Mouse (Mus musculus) stomach, postnatal 0 days (tissue): ENCODE measurements around the gene Mroh7. TPM values are rescaled to one million over a fixed set of nuclear protein-coding genes. Genes with fewer than 3 reads are reported as not detected.
A peak's percentile ranks its signal among the peaks of the same experiment; 100 is the strongest.
"Not testable (repeated sequence)": the region's sequence is repeated elsewhere in the genome, so short reads cannot be mapped to it uniquely, and the experiment has no call there.

ENCODE experiments used
- ATAC-seq: fragments of 200-750 bp; cut with Nextera tagmentation; 2 replicates; pipeline ENCODE4 v1.8.0; 2017; ENCODE audit not compliant: low FRiP score, low TSS enrichment
- DNase-seq: peaks from one replicate; pipeline ENCODE4 v3.0.0-alpha.2; 2016; ENCODE audit warnings: low spot score
- H3K27ac ChIP-seq: fragments of 300-500 bp; sonication (generic); replicated peaks from 2 replicates; pipeline ENCODE4 v1.5.1; 2014; ENCODE audit warnings: mild to moderate bottlenecking, control low read depth
- H3K27me3 ChIP-seq: fragments of 300-500 bp; sonication (generic); 2 replicates; pipeline ENCODE4 v1.6.1; 2014; ENCODE audit warnings: low read length; ENCODE audit not compliant: control insufficient read depth, insufficient read depth
- H3K36me3 ChIP-seq: fragments of 300-500 bp; sonication (generic); 2 replicates; pipeline ENCODE4 v1.6.1; 2014; ENCODE audit warnings: low read length, mixed read lengths; ENCODE audit not compliant: control insufficient read depth, insufficient read depth
- H3K4me1 ChIP-seq: fragments of 300-500 bp; sonication (generic); replicated peaks from 2 replicates; pipeline ENCODE4 v1.6.1; 2014; ENCODE audit warnings: antibody characterized with exemption; ENCODE audit not compliant: control insufficient read depth, insufficient read depth
- H3K4me2 ChIP-seq: fragments of 300-500 bp; sonication (generic); replicated peaks from 2 replicates; pipeline ENCODE4 v1.6.1; 2014; ENCODE audit warnings: low read depth, mild to moderate bottlenecking, control low read depth, moderate library complexity
- H3K4me3 ChIP-seq: fragments of 300-500 bp; sonication (generic); 2 replicates; pipeline ENCODE4 v1.5.1; 2014; ENCODE audit warnings: low read depth, low read length, control low read depth
- H3K9ac ChIP-seq: fragments of 300-500 bp; sonication (generic); 2 replicates; pipeline ENCODE4 v1.6.1; 2014; ENCODE audit warnings: mild to moderate bottlenecking, low read length, control low read depth, mixed read lengths
- H3K9me3 ChIP-seq: fragments of 300-500 bp; sonication (generic); 2 replicates; pipeline ENCODE4 v1.6.1; 2016; ENCODE audit warnings: low read length; ENCODE audit not compliant: control insufficient read depth
- CTCF ChIP-seq: IDR thresholded peaks from 2 replicates; pipeline ENCODE4 v1.5.1; 2016; ENCODE audit warnings: antibody characterized with exemption, low read depth, mild to moderate bottlenecking, moderate library complexity
- EP300 ChIP-seq: optimal IDR thresholded peaks from 2 replicates; pipeline ENCODE3; 2016; ENCODE audit warnings: antibody characterized with exemption
- WGBS: fragments of 180-500 bp; shearing (Covaris S2); extraction: QIAGEN DNeasy Blood & Tissue Kit; methylation state at CpG from one replicate; pipeline ENCODE4 v1.1.7; 2014; 5-methylcytosine and 5-hydroxymethylcytosine counted together
- polyA plus RNA-seq: library from polyadenylated mRNA; unstranded; fragments of >200 nt; fragmentation: Nextera tagmentation; extraction: Ambion mirVana; gene quantifications from 2 replicates; pipeline ENCODE4 v1.2.1, GENCODE M21; 2015

Mroh7 gene
- polyA plus RNA-seq, 1 experiment from 2014 or later, result 0.15 TPM

DNA sequence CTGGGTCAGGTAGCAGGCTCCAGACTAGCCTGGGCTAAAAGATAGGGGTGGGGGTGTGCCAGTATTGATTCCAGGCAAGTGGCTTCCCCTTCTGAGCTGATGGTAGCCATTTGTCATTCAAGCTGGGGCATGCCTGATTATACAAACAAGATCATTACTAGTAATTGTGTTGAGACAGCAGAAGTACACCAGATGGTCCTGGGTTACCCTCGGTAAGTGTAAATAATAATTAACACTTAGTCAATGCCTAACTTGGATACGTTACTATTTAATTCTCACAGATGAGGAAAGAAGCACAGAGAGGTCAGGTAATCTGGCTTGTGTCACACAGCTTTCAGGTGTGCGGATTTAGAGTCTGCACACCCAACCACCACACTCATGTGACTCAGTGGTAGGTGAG lies 7.2 kb upstream of the Mroh7 start:
- no peak overlapping the region for H3K4me3 ChIP-seq
- no peaks in the 10 kb centered on the region for H3K4me1 ChIP-seq
- H3K27me3 ChIP-seq, result no peaks in the 10 kb centered on the region
- H3K36me3 ChIP-seq, result no peaks in the 10 kb centered on the region
- TF ChIP-seq EP300 (no peak), CTCF (no peak)
- no peak for DNase-seq
- no peak overlapping the region for H3K27ac ChIP-seq
- no peaks in the 10 kb centered on the region for H3K9me3 ChIP-seq
- no peak for ATAC-seq
- H3K4me2 ChIP-seq, result no peak overlapping the region
- WGBS, result 46% methylated on average over 3 of the region's 3 CpGs
- H3K9ac ChIP-seq, result no peak overlapping the region

DNA sequence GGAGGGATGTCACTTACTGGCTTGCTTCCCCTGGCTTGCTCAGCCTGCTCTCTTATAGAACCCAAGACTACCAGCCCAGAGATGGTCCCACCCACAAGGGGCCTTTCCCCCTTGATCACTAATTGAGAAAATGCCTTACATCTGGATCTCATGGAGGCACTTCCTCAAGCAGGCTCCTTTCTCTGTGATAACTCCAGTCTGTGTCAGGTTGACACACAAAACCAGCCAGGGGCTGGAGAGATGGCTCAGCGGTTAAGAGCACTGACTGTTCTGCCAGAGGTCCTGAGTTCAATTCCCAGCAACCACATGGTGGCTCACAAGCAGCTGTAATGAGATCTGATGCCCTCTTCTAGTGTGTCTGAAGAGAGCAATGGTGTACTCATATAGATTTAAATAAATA lies 6.2 kb upstream of the Mroh7 start:
- H3K4me2 ChIP-seq, H3K4me3 ChIP-seq, H3K36me3 ChIP-seq, DNase-seq, H3K27me3 ChIP-seq, ATAC-seq, H3K4me1 ChIP-seq, H3K9ac ChIP-seq, H3K27ac ChIP-seq, H3K9me3 ChIP-seq: not testable (repeated sequence)
- 85% methylated on average over 1 of the region's 1 CpGs for WGBS

DNA sequence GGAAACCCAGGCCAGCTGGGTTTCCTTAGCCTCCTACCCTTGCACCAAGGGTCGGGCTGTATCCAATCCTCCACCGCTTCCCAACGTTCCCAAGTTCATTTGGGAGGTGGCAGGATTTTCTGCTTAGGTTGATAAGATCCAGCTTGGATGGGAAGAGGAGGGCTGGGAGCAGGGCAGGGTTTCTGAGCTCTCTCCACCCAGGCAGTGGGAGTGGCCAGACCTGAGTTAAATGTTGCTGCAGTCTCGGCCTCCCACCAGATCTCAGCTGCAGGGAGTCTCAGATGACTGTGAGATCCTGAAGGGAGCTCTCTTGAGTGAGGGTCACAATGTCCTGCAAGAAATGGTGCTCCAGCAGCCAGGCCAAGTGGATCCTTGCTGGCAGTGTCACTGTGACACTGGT lies 2.9 kb upstream of the Mroh7 start, which contains the start of gene Fam151a:
Gene Fam151a, plus strand, starts transcription at position 254 of the 400 bp plus-strand sequence.
- no peak for ATAC-seq

DNA sequence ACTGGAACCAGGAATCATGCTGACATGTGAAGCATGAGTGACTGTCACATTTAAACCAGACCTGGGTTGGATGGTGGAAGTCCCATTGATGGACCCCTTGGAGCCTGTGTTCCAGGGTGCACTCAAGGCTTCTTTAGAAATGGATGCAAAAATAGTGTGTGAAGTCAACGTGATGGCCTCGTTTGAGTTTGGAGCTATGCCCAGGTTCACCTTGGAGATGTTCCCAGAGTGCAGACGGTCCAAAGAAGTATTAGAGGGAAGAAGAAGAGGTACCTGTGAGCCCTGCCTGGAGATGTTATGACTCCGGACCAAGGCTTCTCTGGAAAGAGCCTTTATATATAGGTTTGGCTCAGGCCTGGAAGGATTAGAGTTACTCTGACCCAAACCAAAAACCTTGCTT lies 10.1 kb downstream of the Mroh7 start:
- ATAC-seq, result no peak
- Histone ChIP-seq H3K27ac (no peak overlapping the region), H3K27me3 (no peaks in the 10 kb centered on the region), H3K4me1 (no peaks in the 10 kb centered on the region), H3K36me3 (no peaks in the 10 kb centered on the region), H3K4me3 (no peak overlapping the region), H3K9me3 (no peaks in the 10 kb centered on the region), H3K4me2 (no peak overlapping the region), H3K9ac (no peak overlapping the region)
- WGBS, result 57% methylated on average over 4 of the region's 4 CpGs
- DNase-seq, result no peak
- no peak for TF ChIP-seq CTCF
- no peak for TF ChIP-seq EP300

More for the DNA sequence above, 2.9 kb upstream of the Mroh7 start, which contains the start of gene Fam151a:
- Histone ChIP-seq H3K4me1 (no peaks in the 10 kb centered on the region), H3K27ac (no peak within 1 kb of the TSS), H3K36me3 (no peaks in the 10 kb centered on the region), H3K4me2 (no peak within 1 kb of the TSS), H3K9me3 (no peaks in the 10 kb centered on the region), H3K27me3 (no peaks in the 10 kb centered on the region), H3K9ac (no peak within 1 kb of the TSS), H3K4me3 (no peak within 1 kb of the TSS)
- 38% methylated on average over 4 of the region's 4 CpGs for WGBS
- no peak for DNase-seq
- TF ChIP-seq EP300 (no peak), CTCF (no peak)

DNA sequence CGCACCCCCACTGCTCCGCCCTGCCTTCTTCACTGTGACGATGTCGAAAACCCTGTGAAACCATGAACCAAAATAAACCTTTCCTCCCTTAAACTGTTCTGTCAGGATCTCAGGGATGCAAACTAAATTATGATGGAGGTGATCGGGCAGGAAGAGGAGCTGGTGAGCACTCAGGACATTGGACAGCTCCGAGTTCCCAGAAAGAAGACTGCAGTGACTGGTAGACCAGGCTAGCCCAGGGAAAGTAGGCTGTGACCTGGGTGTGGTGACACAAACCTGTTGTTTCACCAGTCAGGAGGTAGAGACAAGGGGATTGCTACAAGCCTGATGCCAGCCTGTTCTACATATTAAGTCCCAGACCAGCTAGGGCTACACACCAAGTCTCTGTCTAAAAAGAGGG lies 17.1 kb downstream of the Mroh7 start:
- Histone ChIP-seq H3K27ac (no peak overlapping the region), H3K4me3 (no peak overlapping the region), H3K27me3 (no peaks in the 10 kb centered on the region), H3K4me2 (no peak overlapping the region), H3K4me1 (no peaks in the 10 kb centered on the region), H3K9ac (no peak overlapping the region), H3K9me3 (no peaks in the 10 kb centered on the region), H3K36me3 (no peaks in the 10 kb centered on the region)
- DNase-seq (no peak), ATAC-seq (no peak)
- 83% methylated on average over 6 of the region's 6 CpGs for WGBS
- TF ChIP-seq EP300, result no peak
- no peak for TF ChIP-seq CTCF

DNA sequence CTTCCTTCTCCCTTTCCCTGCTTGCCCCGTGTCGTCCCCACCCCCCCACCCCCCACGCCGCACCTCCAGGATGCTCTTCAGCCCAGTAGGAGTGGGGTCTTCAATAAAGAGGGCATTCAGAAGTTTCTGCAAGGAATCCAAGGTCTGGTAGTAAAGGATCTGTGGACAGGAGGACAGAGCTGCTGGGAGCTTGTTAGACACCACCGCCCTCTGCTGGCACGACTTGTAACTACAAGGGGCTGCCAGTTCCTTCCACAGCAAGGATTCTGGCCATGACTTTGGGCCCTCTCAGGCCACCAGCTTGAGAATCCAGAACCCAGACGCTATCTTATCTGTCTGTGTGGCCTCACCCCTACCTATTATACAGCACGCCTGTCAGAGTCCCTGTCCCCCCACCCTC lies 22.3 kb downstream of the Mroh7 start:
- no peaks in the 10 kb centered on the region for H3K36me3 ChIP-seq
- no peaks in the 10 kb centered on the region for H3K27me3 ChIP-seq
- ATAC-seq (peak; percentile 63), DNase-seq (peak; percentile 86)
- peak overlapping the region; percentile 25; the same call in 1 of the 2 replicates for H3K4me2 ChIP-seq
- H3K4me1 ChIP-seq, result no peaks in the 10 kb centered on the region
- TF ChIP-seq CTCF (peak; percentile 92), EP300 (no peak)
- H3K9me3 ChIP-seq, result no peaks in the 10 kb centered on the region
- no peak overlapping the region for H3K4me3 ChIP-seq
- no peak overlapping the region for H3K9ac ChIP-seq
- 3% methylated on average over 8 of the region's 8 CpGs for WGBS
- H3K27ac ChIP-seq, result no peak overlapping the region
